Mouse (Mus musculus) c-Kit-negative CD71-positive TER-119-positive erythroid progenitor cells, embryonic 14.5 days (primary cell): ENCODE data around the gene Adad2.

Experiments used
- DNase-seq: peaks from one replicate; pipeline ENCODE4 v3.0.0-alpha.2; 2013; ENCODE audit warnings: low read depth, low spot score

Gene Adad2

DNA sequence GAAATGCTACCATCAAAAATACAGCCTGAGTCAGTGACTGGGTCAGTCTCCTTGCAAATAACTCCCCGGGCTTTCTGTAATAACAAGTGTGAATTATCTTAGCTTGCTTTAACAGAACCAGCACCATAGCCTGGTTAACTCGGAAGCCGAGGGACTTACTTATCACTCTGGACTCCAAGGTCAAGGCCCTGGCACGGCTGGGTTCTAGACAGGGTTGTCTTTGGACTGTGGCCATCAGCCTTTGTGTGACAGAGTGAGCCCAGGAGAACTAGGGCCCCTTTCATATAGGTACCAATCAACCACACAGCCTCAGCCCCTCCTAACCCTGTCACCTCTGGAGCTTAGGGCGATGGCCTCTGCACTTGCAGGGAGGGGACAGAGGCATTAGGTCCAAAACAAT is 28.5 kb downstream of the Adad2 start:
- no peak for DNase-seq

DNA sequence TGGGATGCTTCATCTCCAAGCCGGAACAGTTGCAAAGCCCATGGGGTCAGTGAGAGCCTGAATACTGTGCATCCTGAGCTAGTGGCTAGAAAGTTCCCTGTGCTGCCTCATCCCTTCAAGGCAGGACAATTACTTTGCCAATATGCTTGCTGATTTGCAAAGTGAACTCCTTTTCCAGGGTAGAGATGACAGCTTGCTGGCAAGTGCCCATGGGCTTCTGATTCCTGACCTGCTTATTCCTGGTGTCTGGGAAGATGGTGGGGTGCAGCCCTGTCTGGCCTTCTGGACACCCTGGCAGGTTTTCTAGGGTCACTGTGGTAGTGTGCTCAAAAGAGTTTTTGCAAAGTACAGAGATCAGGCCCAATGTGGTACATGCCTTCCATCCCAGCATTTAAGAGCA is 30.4 kb downstream of the Adad2 start:
- DNase-seq = no peak

DNA sequence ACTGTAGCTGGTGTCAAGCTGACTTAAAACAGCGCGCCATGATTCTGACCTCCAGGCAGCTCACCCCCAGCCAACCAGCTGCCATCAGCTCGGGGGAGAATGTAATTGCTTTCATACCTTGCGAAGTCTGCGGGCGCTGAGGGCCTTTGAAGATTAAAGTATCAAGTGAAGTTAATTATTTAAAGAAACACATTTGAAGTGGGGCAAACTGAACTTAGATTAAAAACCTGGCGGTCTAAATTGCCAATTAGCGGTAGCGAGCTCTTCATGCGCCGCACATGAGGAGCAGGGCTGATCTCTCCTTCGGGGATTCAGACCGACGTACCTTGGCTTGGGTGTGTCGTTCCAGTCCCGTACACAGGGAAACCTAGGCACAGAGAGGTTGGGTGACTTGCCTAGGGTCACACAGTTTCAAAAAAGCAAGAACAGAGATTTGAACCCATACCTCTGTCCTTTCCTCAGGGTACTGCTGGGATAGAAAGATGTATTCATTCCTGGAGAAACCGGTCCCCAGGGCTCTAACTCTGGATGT is 31.9 kb downstream of the Adad2 start:
- no peak for DNase-seq

GRCm38 (mm10) chr8:119644981-119645597 is 32.5 kb downstream of the Adad2 start:
- DNase-seq = no peak

GRCm38 (mm10) chr8:119646197-119646596 is 33.6 kb downstream of the Adad2 start:
- DNase-seq = no peak

GRCm38 (mm10) chr8:119646846-119647245 is 34.3 kb downstream of the Adad2 start:
- DNase-seq = no peak

DNA sequence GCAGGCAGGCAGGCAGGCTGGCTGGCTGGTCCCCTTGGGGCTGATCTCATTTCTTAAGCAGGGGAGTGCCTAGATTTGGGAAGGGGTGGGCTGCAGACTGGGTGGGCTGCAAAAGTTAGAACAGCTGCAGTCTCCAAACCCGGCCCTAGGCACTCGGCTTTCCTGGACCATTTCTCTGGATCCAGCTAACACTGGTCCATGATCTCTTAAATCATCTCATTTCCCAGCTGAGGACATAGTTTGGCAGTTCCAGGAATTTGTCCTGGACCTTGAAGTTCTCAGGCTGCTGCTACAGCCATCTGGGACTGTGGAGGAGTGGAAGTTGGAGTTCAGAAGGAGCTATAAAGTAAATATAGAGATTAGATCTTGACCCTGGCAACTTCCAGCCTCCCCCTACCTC is 38.8 kb downstream of the Adad2 start:
- DNase-seq = no peak

DNA sequence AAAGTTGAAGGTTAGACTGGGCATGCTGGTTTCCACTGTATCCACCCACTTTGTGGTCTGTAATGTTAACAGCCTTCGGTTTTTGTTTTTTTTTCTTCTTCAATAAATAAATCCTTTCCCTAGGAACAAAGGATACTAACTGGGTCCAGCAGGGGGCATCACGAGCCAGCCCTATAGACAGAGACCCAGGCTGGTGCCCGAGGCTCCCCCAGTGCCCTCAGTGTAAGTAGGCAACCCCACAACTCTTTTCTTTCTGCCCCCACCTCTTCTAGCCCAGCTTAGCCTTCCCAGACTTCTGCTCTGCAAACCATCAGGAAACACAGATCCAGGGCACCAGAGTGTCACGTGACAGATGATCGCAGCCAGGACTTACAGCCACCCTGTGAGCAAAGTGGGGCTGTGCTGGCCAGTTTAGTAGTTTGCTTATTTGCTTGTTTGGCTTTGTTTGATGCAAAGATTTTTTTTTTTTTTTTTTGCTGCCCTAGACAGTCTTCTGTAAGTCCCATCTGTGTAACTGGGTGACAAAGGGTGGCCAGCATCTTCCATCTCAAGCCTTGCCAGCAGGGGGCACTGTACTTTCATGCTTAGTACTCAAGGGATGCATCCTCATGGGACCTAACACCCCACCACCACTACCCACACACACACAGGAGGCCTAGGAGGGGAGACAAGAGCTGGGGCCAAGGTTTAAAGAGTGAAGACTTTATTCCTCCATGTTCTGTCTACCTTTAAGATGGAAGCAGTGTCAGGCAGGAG is 44.3 kb downstream of the Adad2 start:
- DNase-seq = no peak

DNA sequence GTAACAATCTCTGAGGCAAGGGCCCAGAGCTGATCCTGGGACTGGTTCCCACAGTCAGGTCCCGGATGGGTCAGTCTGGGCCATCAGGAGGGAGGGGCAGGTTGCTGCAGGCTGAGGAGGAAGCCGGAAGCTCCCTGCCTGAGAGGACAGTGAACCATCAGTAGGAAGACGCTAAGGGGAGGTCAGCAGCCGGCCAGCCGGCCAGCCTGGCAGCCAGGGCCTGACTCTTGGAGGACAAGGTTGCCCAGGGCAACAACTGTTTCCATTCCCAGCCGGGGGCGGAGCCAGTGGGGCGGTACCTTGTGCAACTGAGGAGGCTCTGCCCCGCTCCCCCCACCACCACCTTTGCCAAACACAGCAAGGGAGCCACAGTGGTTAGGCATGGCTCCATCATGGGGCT is 48.5 kb downstream of the Adad2 start:
- DNase-seq = no peak

- DNase-seq = no peak
Measured at GRCm38 (mm10) chr8:119661892-119662291, 49.3 kb downstream of the Adad2 start.

DNA sequence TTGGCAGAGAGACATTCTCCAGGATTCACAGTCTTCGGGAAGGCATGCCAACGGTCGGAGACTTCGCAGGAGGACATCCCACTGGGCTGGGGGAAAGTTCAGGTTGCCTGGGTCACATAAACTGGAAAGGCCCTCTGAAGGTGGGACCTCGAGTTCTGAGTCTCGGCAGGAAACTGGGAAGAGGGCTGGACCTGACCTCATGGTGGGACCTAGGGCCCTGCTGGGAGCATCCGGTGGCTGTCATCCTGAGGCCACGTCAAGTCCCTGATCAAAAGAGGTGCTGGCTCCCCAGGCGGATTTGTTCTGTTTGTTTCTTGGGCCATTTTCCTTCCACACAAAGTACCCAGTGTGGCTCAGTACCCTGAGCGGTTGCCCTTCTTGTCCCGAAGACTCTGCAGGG is 50.9 kb downstream of the Adad2 start:
- no peak for DNase-seq

- no peak for DNase-seq
Measured at GRCm38 (mm10) chr8:119665270-119665669, 52.7 kb downstream of the Adad2 start.
